Mouse (Mus musculus) spleen, adult 2 months (tissue): ENCODE measurements around the gene Ppp1r11. TPM values are rescaled to one million over a fixed set of nuclear protein-coding genes. Genes with fewer than 3 reads are reported as not detected.
"Not testable (repeated sequence)": the region's sequence is repeated elsewhere in the genome, so short reads cannot be mapped to it uniquely, and the experiment has no call there.

Experiments used
- DNase-seq, 2 experiments: peaks; one replicate each; pipeline versions ENCODE4 v3.0.0 to v3.0.0-alpha.2; 2012 to 2021; ENCODE audit warnings: low spot score in 2 of 2, low read depth in 1 of 2
- H3K27ac ChIP-seq: fragments of 200-500 bp; 2 replicates; pipeline ENCODE4 v1.5.1; 2012; ENCODE audit warnings: low read length, inconsistent platforms; ENCODE audit not compliant: insufficient read depth
- H3K27me3 ChIP-seq: fragments of 200-500 bp; 2 replicates; pipeline ENCODE4 v1.6.1; 2012; ENCODE audit warnings: mild to moderate bottlenecking, moderate library complexity, low read length, inconsistent platforms; ENCODE audit not compliant: control insufficient read depth, insufficient read depth
- H3K36me3 ChIP-seq: fragments of 200-500 bp; 2 replicates; pipeline ENCODE4 v1.6.1; 2012; ENCODE audit warnings: mild to moderate bottlenecking, low read length, inconsistent platforms; ENCODE audit not compliant: control insufficient read depth, insufficient read depth
- H3K4me1 ChIP-seq: fragments of 200-500 bp; 2 replicates; pipeline ENCODE4 v1.6.1; 2011; ENCODE audit warnings: inconsistent platforms; ENCODE audit not compliant: control insufficient read depth, insufficient read depth, insufficient read length
- H3K4me3 ChIP-seq: fragments of 200-500 bp; 2 replicates; pipeline ENCODE4 v1.5.1; 2011; ENCODE audit warnings: mild to moderate bottlenecking, inconsistent platforms; ENCODE audit not compliant: insufficient read depth, insufficient read length; ENCODE audit errors: extremely low read depth
- CTCF ChIP-seq: fragments of 200-500 bp; IDR thresholded peaks from 2 replicates; pipeline ENCODE4 v1.5.1; 2011; ENCODE audit warnings: mild to moderate bottlenecking, inconsistent platforms; ENCODE audit not compliant: insufficient read depth, insufficient read length, insufficient replicate concordance; ENCODE audit errors: extremely low read depth
- POLR2A ChIP-seq: fragments of 200-500 bp; IDR thresholded peaks from 2 replicates; pipeline ENCODE4 v1.6.1; 2011; ENCODE audit warnings: low read depth, low read length, inconsistent platforms
- WGBS: fragments of 180-500 bp; shearing (Covaris S2); methylation state at CpG from one replicate; pipeline ENCODE4 v1.1.7; 2018; 5-methylcytosine and 5-hydroxymethylcytosine counted together
- polyA plus RNA-seq: library from polyadenylated mRNA; depleted of rRNA; stranded (reverse); fragments of >200 nt; gene quantifications from 2 replicates; pipeline ENCODE4 v1.2.3, GENCODE M21; 2012

Gene Ppp1r11
- polyA plus RNA-seq, 1 experiment: 36.3 TPM

GRCm38 (mm10) chr17:36993770-36994325 is 42.3 kb upstream of the Ppp1r11 start:
- Histone ChIP-seq H3K4me1 (peaks cover 2% of the 10 kb centered on the region; the same call in 1 of the 2 replicates), H3K36me3 (no peaks in the 10 kb centered on the region)

GRCm38 (mm10) chr17:36992336-36993104 is 41.0 kb upstream of the Ppp1r11 start:
- WGBS: 9% methylated on average over 3 of the region's 3 CpGs
- no peaks in the 10 kb centered on the region for H3K36me3 ChIP-seq
- no peak overlapping the region for H3K4me3 ChIP-seq
- peaks cover 2% of the 10 kb centered on the region; the same call in 1 of the 2 replicates for H3K4me1 ChIP-seq
- no peak for DNase-seq
- H3K27me3 ChIP-seq: 0 out of 2 replicates have a peak, but pooled peaks cover 1% of the 10 kb centered on the region
- no peak overlapping the region for H3K27ac ChIP-seq
- no peak for TF ChIP-seq CTCF
- TF ChIP-seq POLR2A: no peak

More at GRCm38 (mm10) chr17:36993770-36994325, 42.3 kb upstream of the Ppp1r11 start:
- Histone ChIP-seq H3K27me3 (no peaks in the 10 kb centered on the region), H3K4me3 (no peak overlapping the region), H3K27ac (no peak overlapping the region)
- DNase-seq: no peak
- 78% methylated on average over 4 of the region's 4 CpGs for WGBS
- TF ChIP-seq CTCF: no peak
- TF ChIP-seq POLR2A: no peak

- DNase-seq, H3K27ac ChIP-seq, H3K4me1 ChIP-seq, H3K36me3 ChIP-seq, H3K27me3 ChIP-seq, H3K4me3 ChIP-seq: not testable (repeated sequence)
- WGBS: 96% methylated on average over 6 of the region's 6 CpGs
These were observed 39.1 kb upstream of the Ppp1r11 start for GRCm38 (mm10) chr17:36990630-36991029.

DNA sequence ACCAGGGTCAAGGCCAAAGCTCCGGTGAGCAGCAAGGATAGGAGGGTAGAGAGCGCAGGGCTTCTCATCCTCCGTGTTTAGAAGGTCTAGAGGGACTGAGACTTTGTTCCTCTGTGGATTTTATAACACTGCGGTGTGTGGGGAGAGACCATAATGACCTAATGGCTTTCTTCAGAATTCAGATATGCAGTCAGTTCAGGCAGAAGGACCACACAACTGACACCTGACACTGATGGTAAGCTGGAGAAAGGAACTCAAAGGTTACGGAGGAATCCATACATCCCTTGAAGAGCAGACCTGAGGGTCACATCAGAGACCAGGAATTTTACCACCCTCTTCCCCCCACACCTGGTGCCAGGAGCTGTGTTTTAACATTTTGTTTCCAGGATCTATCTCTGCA is 37.9 kb upstream of the Ppp1r11 start, which contains the start of gene H2-M5:
Gene H2-M5 (minus strand): TSS at position 101 of the 400 bp plus-strand sequence.
- no peak within 1 kb of the TSS for H3K4me3 ChIP-seq
- no peak for DNase-seq
- no peak within 1 kb of the TSS for H3K27ac ChIP-seq
- peaks cover 2% of the 10 kb centered on the region; the same call in 1 of the 2 replicates for H3K4me1 ChIP-seq
- 85% methylated on average over 5 of the region's 5 CpGs for WGBS
- TF ChIP-seq CTCF: no peak
- no peak for TF ChIP-seq POLR2A
- H3K27me3 ChIP-seq: 0 out of 2 replicates have a peak, but pooled peaks cover 1% of the 10 kb centered on the region
- no peaks in the 10 kb centered on the region for H3K36me3 ChIP-seq

DNA sequence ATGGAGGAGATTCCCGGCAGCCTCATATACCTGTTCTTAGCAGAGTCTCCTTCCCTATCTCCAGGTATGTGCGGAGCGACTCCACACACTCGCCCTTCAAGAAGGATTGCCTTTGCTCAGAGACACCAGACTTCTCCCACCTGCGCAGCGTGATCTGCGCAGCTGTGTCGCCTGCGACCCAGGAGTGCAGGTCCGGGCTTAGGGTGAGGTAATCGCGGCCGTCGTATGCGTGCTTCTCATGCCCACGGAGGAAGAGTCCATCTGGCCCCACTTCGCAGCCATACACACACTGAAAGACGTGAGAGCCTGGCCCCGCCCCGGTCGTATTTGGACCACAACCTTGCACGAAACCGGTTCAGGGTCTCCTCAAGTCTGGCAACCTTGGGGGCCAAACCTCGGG is 36.9 kb upstream of the Ppp1r11 start:
- no peak overlapping the region for H3K27ac ChIP-seq
- DNase-seq: no peak
- no peak for TF ChIP-seq POLR2A
- TF ChIP-seq CTCF: no peak
- H3K36me3 ChIP-seq: no peaks in the 10 kb centered on the region
- H3K27me3 ChIP-seq: 0 out of 2 replicates have a peak, but pooled peaks cover 1% of the 10 kb centered on the region
- no peak overlapping the region for H3K4me3 ChIP-seq
- 21% methylated on average over 24 of the region's 24 CpGs for WGBS
- H3K4me1 ChIP-seq: peaks cover 2% of the 10 kb centered on the region; the same call in 1 of the 2 replicates

GRCm38 (mm10) chr17:36982253-36983155 is 31.0 kb upstream of the Ppp1r11 start:
- 60% methylated on average over 5 of the region's 5 CpGs for WGBS

More at GRCm38 (mm10) chr17:36982253-36983155, 31.0 kb upstream of the Ppp1r11 start:
- Histone ChIP-seq H3K4me3 (no peak overlapping the region), H3K4me1 (no peaks in the 10 kb centered on the region), H3K27ac (no peak overlapping the region), H3K36me3 (no peaks in the 10 kb centered on the region), H3K27me3 (no peaks in the 10 kb centered on the region)
- no peak for DNase-seq
- TF ChIP-seq POLR2A (no peak), CTCF (no peak)
